Comparison of ENCODE assay signal across 7 mouse cellular contexts in the genomic region with DNA sequence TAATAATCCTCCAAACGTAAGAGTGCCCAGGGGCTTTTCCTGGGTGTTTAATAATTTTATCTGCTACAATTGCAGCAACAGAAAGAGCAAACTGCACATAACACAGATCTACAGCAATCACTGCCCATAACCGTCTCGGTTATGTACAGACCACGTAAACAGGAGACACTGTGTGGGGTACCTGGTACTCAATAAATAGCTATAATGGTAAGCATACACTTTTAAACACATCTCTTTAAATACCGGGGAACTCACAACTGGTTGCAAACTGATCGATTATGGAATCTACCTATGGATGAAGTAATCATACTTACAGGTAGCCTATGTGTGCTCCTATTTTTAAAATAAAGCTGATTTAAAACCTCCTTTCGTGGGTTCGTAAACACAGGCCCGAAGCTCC. TPM values are rescaled to one million over a fixed set of nuclear protein-coding genes. Genes with fewer than 3 reads are reported as not detected.
DNase-seq lines count a peak whose midpoint lies in the region; ATAC-seq and TF ChIP-seq lines count a peak whose summit lies in the region.

No protein-coding gene starts in this region.

- ATAC-seq in lung, embryonic 14.5 days (ENCODE audit: insufficient read depth), result no peak
- ATAC-seq in forebrain, embryonic 11.5 days (replicated peaks; ENCODE audit: low FRiP score), result no peak; the same call in 1 of the 2 replicates
- no peak for ATAC-seq in limb, embryonic 11.5 days (ENCODE audit: insufficient number of reproducible peaks, low FRiP score, low TSS enrichment, low read depth)

- peaks cover 24% of the 10 kb centered on the region for H3K36me3 ChIP-seq in lung, embryonic 14.5 days (ENCODE audit: insufficient read depth)
- peaks cover 8% of the 10 kb centered on the region; the same call in 1 of the 2 replicates for H3K36me3 ChIP-seq in forebrain, embryonic 11.5 days (ENCODE audit: control insufficient read depth, insufficient read depth, low read length)
- 0 out of 2 replicates have a peak, but pooled peaks cover 6% of the 10 kb centered on the region for H3K36me3 ChIP-seq in limb, embryonic 11.5 days (ENCODE audit: control insufficient read depth, insufficient read depth, low read length)

- H3K27ac ChIP-seq in lung, embryonic 14.5 days (ENCODE audit: low read depth), result peak overlapping the region; percentile 90
- peak overlapping the region; percentile 84 for H3K27ac ChIP-seq in forebrain, embryonic 11.5 days (ENCODE audit: low read depth, low read length)
- H3K27ac ChIP-seq in limb, embryonic 11.5 days (replicated peaks; ENCODE audit: low read depth, low read length), result no peak overlapping the region
- peak overlapping the region; percentile 72; the same call in 1 of the 2 replicates for H3K27ac ChIP-seq in olfactory bulb, adult 2 months (ENCODE audit: insufficient read depth, low read depth, low read length)

- H3K4me1 ChIP-seq in lung, embryonic 14.5 days (ENCODE audit: insufficient read depth), result no peaks in the 10 kb centered on the region
- H3K4me1 ChIP-seq in forebrain, embryonic 11.5 days (replicated peaks; ENCODE audit: control insufficient read depth, insufficient read depth, low read length), result no peaks in the 10 kb centered on the region; the same call in 1 of the 2 replicates
- H3K4me1 ChIP-seq in limb, embryonic 11.5 days (ENCODE audit: control insufficient read depth, insufficient read depth, low read length), result no peaks in the 10 kb centered on the region
- no peaks in the 10 kb centered on the region for H3K4me1 ChIP-seq in olfactory bulb, adult 2 months (ENCODE audit: control insufficient read depth, insufficient read depth, low read length)

- peak overlapping the region; percentile 98 for H3K9ac ChIP-seq in lung, embryonic 14.5 days
- peak overlapping the region; percentile 100 for H3K9ac ChIP-seq in forebrain, embryonic 11.5 days (ENCODE audit: low read length)
- peak overlapping the region; percentile 99 for H3K9ac ChIP-seq in limb, embryonic 11.5 days (ENCODE audit: low read length)

- peak; percentile 22 for DNase-seq in lung, embryonic 14.5 days
- DNase-seq in lung, postnatal 4 days, result no peak
- no peak for DNase-seq in forebrain, embryonic 11.5 days (ENCODE audit: low spot score)
- DNase-seq in limb, embryonic 11.5 days (ENCODE audit: low spot score), result no peak
- DNase-seq in retina, embryonic 14.5 days (ENCODE audit: low spot score), result no peak
- DNase-seq in layer of hippocampus, adult 11-12 months (ENCODE audit: low spot score), result no peak

- no peaks in the 10 kb centered on the region for H3K27me3 ChIP-seq in lung, embryonic 14.5 days (ENCODE audit: insufficient read depth, low read length)
- H3K27me3 ChIP-seq in forebrain, embryonic 11.5 days (ENCODE audit: control insufficient read depth, insufficient read depth, low read length), result no peaks in the 10 kb centered on the region
- H3K27me3 ChIP-seq in limb, embryonic 11.5 days (ENCODE audit: control insufficient read depth, insufficient read depth, low read length), result no peaks in the 10 kb centered on the region

- 12% methylated on average over 9 of the region's 9 CpGs for WGBS in lung, embryonic 14.5 days
- WGBS in forebrain, embryonic 11.5 days, result 20% methylated on average over 9 of the region's 9 CpGs
- WGBS in limb, embryonic 11.5 days, result 30% methylated on average over 9 of the region's 9 CpGs
- WGBS in olfactory bulb, adult 2 months, result 5% methylated on average over 9 of the region's 9 CpGs

- no peaks in the 10 kb centered on the region for H3K9me3 ChIP-seq in lung, embryonic 14.5 days (ENCODE audit: low read depth, low read length)
- no peaks in the 10 kb centered on the region for H3K9me3 ChIP-seq in forebrain, embryonic 11.5 days (ENCODE audit: control insufficient read depth, low read length)
- H3K9me3 ChIP-seq in limb, embryonic 11.5 days (ENCODE audit: control insufficient read depth, low read length), result no peaks in the 10 kb centered on the region

- peak overlapping the region; percentile 82 for H3K4me2 ChIP-seq in lung, embryonic 14.5 days
- peak overlapping the region; percentile 63 for H3K4me2 ChIP-seq in forebrain, embryonic 11.5 days (ENCODE audit: low read depth, low read length, severe bottlenecking)
- H3K4me2 ChIP-seq in limb, embryonic 11.5 days (ENCODE audit: low read depth, severe bottlenecking), result peak overlapping the region; percentile 63

- no peak for TF ChIP-seq CTCF in lung, embryonic 14.5 days (IDR thresholded peaks at IDR 0.05; ENCODE audit: low read depth)
- TF ChIP-seq CTCF in olfactory bulb, adult 2 months (IDR thresholded peaks at IDR 0.05; ENCODE audit: insufficient read depth, low read depth, low read length), result no peak

- H3K4me3 ChIP-seq in lung, embryonic 14.5 days (ENCODE audit: low read depth, low read length), result peak overlapping the region; percentile 81
- peak overlapping the region; percentile 87 for H3K4me3 ChIP-seq in forebrain, embryonic 11.5 days (ENCODE audit: low read depth, low read length)
- H3K4me3 ChIP-seq in limb, embryonic 11.5 days (ENCODE audit: low read depth, low read length), result peak overlapping the region; percentile 84
- peak overlapping the region; percentile 94 for H3K4me3 ChIP-seq in olfactory bulb, adult 2 months (ENCODE audit: insufficient read depth, low read depth, low read length)

- no peak for TF ChIP-seq POLR2A in olfactory bulb, adult 2 months (IDR thresholded peaks at IDR 0.05; ENCODE audit: insufficient read depth, low read depth, low read length)

RNA-seq across cellular contexts. Expression of gene Zfp422, which starts 0.7 kb away (rescaled TPM):
- 181 and 186 TPM in 2 replicates for polyA plus RNA-seq in lung, embryonic 14.5 days (2014; fragmentation: Nextera tagmentation; extraction: Ambion mirVana)
- polyA plus RNA-seq in forebrain, embryonic 11.5 days (2014; fragmentation: Nextera tagmentation; extraction: Ambion mirVana), result 351 and 359 TPM in 2 replicates
- polyA plus RNA-seq in limb, embryonic 11.5 days (2014; fragmentation: Nextera tagmentation; extraction: Ambion mirVana), result 300 and 303 TPM in 2 replicates
- polyA plus RNA-seq in olfactory bulb, adult 2 months (2012; ENCODE audit: insufficient read depth, insufficient read length, low replicate concordance, missing spikeins), result not detected in 2 replicates

RNA-seq across cellular contexts. Expression of gene Depp1, which starts 22.3 kb away (rescaled TPM):
- polyA plus RNA-seq in lung, embryonic 14.5 days (2014; fragmentation: Nextera tagmentation; extraction: Ambion mirVana), result 23.5 and 24.0 TPM in 2 replicates
- polyA plus RNA-seq in forebrain, embryonic 11.5 days (2014; fragmentation: Nextera tagmentation; extraction: Ambion mirVana), result 3.9 and 5.0 TPM in 2 replicates
- 24.5 and 29.3 TPM in 2 replicates for polyA plus RNA-seq in limb, embryonic 11.5 days (2014; fragmentation: Nextera tagmentation; extraction: Ambion mirVana)
- not detected in 2 replicates for polyA plus RNA-seq in olfactory bulb, adult 2 months (2012; ENCODE audit: insufficient read depth, insufficient read length, low replicate concordance, missing spikeins)

RNA-seq across cellular contexts. Expression of gene Olfr215, which starts 44.1 kb away (rescaled TPM):
- polyA plus RNA-seq in lung, embryonic 14.5 days (2014; fragmentation: Nextera tagmentation; extraction: Ambion mirVana), result not detected in 2 replicates
- polyA plus RNA-seq in forebrain, embryonic 11.5 days (2014; fragmentation: Nextera tagmentation; extraction: Ambion mirVana), result not detected in 2 replicates
- not detected in 2 replicates for polyA plus RNA-seq in limb, embryonic 11.5 days (2014; fragmentation: Nextera tagmentation; extraction: Ambion mirVana)
- not detected in 2 replicates for polyA plus RNA-seq in olfactory bulb, adult 2 months (2012; ENCODE audit: insufficient read depth, insufficient read length, low replicate concordance, missing spikeins)

RNA-seq across cellular contexts. Expression of gene Rassf4, which starts 45.7 kb away (rescaled TPM):
- 5.1 and 5.6 TPM in 2 replicates for polyA plus RNA-seq in lung, embryonic 14.5 days (2014; fragmentation: Nextera tagmentation; extraction: Ambion mirVana)
- 20.7 and 22.7 TPM in 2 replicates for polyA plus RNA-seq in forebrain, embryonic 11.5 days (2014; fragmentation: Nextera tagmentation; extraction: Ambion mirVana)
- polyA plus RNA-seq in limb, embryonic 11.5 days (2014; fragmentation: Nextera tagmentation; extraction: Ambion mirVana), result 5.1 and 8.1 TPM in 2 replicates
- not detected in 2 replicates for polyA plus RNA-seq in olfactory bulb, adult 2 months (2012; ENCODE audit: insufficient read depth, insufficient read length, low replicate concordance, missing spikeins)
